Mouse (Mus musculus): ENCODE data around the gene Klhl3. TPM values are rescaled to one million over a fixed set of nuclear protein-coding genes. Genes with fewer than 3 reads are reported as not detected.
A peak's percentile ranks its signal among the peaks of the same experiment; 100 is the strongest.
"Not testable (repeated sequence)": the region's sequence is repeated elsewhere in the genome, so short reads cannot be mapped to it uniquely, and the experiment has no call there.

Klhl3 gene
- polyA plus RNA-seq, 1 experiment from 2014 or later = 1.8 TPM

GRCm38 (mm10) chr13:58149629-58150028 is 36.2 kb upstream of the Klhl3 start:
- 76% methylated on average over 3 of the region's 3 CpGs for WGBS
- Histone ChIP-seq H3K27me3 (ENCODE audit: control insufficient read depth, insufficient read depth, low read length) (no peaks in the 10 kb centered on the region), H3K4me2 (ENCODE audit: low read depth, low read length) (no peak overlapping the region), H3K36me3 (replicated peaks; ENCODE audit: control insufficient read depth, insufficient read depth, low read depth, low read length) (no peaks in the 10 kb centered on the region), H3K4me3 (ENCODE audit: low read depth, low read length) (no peak overlapping the region), H3K27ac (replicated peaks; ENCODE audit: low read depth, low read length) (no peak overlapping the region), H3K9ac (replicated peaks; ENCODE audit: low read length) (no peak overlapping the region), H3K4me1 (ENCODE audit: control insufficient read depth, insufficient read depth, low read length) (no peaks in the 10 kb centered on the region), H3K9me3 (replicated peaks; ENCODE audit: control insufficient read depth, low read length) (no peaks in the 10 kb centered on the region)
- DNase-seq (ENCODE audit: low spot score) = no peak
- no peak for ATAC-seq (replicated peaks; ENCODE audit: insufficient number of reproducible peaks, low FRiP score, low TSS enrichment, low read depth)

- 39% methylated on average over 5 of the region's 5 CpGs for WGBS
- Histone ChIP-seq H3K9me3 (replicated peaks; ENCODE audit: control insufficient read depth, low read length) (no peaks in the 10 kb centered on the region), H3K27ac (replicated peaks; ENCODE audit: low read depth, low read length) (no peak overlapping the region), H3K27me3 (ENCODE audit: control insufficient read depth, insufficient read depth, low read length) (no peaks in the 10 kb centered on the region), H3K4me2 (ENCODE audit: low read depth, low read length) (peak overlapping the region; percentile 39; the same call in 1 of the 2 replicates), H3K9ac (replicated peaks; ENCODE audit: low read length) (no peak overlapping the region), H3K36me3 (replicated peaks; ENCODE audit: control insufficient read depth, insufficient read depth, low read depth, low read length) (no peaks in the 10 kb centered on the region), H3K4me1 (ENCODE audit: control insufficient read depth, insufficient read depth, low read length) (no peaks in the 10 kb centered on the region), H3K4me3 (ENCODE audit: low read depth, low read length) (no peak overlapping the region; the same call in 1 of the 2 replicates)
- ATAC-seq (replicated peaks; ENCODE audit: insufficient number of reproducible peaks, low FRiP score, low TSS enrichment, low read depth) (0 out of 2 replicates have a peak, but pooled peaks have one; percentile 59), DNase-seq (ENCODE audit: low spot score) (peak; percentile 65)
Measured at GRCm38 (mm10) chr13:58149033-58149558, 35.7 kb upstream of the Klhl3 start.

GRCm38 (mm10) chr13:58148256-58148831 is 35.0 kb upstream of the Klhl3 start:
- Histone ChIP-seq H3K9ac (replicated peaks; ENCODE audit: low read length) (no peak overlapping the region), H3K36me3 (replicated peaks; ENCODE audit: control insufficient read depth, insufficient read depth, low read depth, low read length) (no peaks in the 10 kb centered on the region), H3K9me3 (replicated peaks; ENCODE audit: control insufficient read depth, low read length) (no peaks in the 10 kb centered on the region), H3K4me3 (ENCODE audit: low read depth, low read length) (peak overlapping the region; percentile 18), H3K27ac (replicated peaks; ENCODE audit: low read depth, low read length) (no peak overlapping the region), H3K27me3 (ENCODE audit: control insufficient read depth, insufficient read depth, low read length) (no peaks in the 10 kb centered on the region), H3K4me2 (ENCODE audit: low read depth, low read length) (peak overlapping the region; percentile 39), H3K4me1 (ENCODE audit: control insufficient read depth, insufficient read depth, low read length) (no peaks in the 10 kb centered on the region)
- ATAC-seq (replicated peaks; ENCODE audit: insufficient number of reproducible peaks, low FRiP score, low TSS enrichment, low read depth) = peak; percentile 85
- peak; percentile 90 for DNase-seq (ENCODE audit: low spot score)
- under 1% methylated on average over 17 of the region's 17 CpGs for WGBS

- H3K4me3 ChIP-seq (ENCODE audit: low read depth, low read length) = no peak overlapping the region
- DNase-seq (ENCODE audit: low spot score) = no peak
- WGBS = 74% methylated on average over 1 of the region's 1 CpGs
- ATAC-seq (replicated peaks; ENCODE audit: insufficient number of reproducible peaks, low FRiP score, low TSS enrichment, low read depth) = no peak
- H3K36me3 ChIP-seq (replicated peaks; ENCODE audit: control insufficient read depth, insufficient read depth, low read depth, low read length) = no peaks in the 10 kb centered on the region
- H3K9ac ChIP-seq (replicated peaks; ENCODE audit: low read length) = no peak overlapping the region
- no peak overlapping the region for H3K27ac ChIP-seq (replicated peaks; ENCODE audit: low read depth, low read length)
- H3K9me3 ChIP-seq (replicated peaks; ENCODE audit: control insufficient read depth, low read length) = no peaks in the 10 kb centered on the region
- H3K4me1 ChIP-seq (ENCODE audit: control insufficient read depth, insufficient read depth, low read length) = no peaks in the 10 kb centered on the region
- no peaks in the 10 kb centered on the region for H3K27me3 ChIP-seq (ENCODE audit: control insufficient read depth, insufficient read depth, low read length)
- H3K4me2 ChIP-seq (ENCODE audit: low read depth, low read length) = no peak overlapping the region
Measured at GRCm38 (mm10) chr13:58147760-58148159, 34.4 kb upstream of the Klhl3 start.

GRCm38 (mm10) chr13:58146603-58147002 is 33.2 kb upstream of the Klhl3 start:
- H3K4me2 ChIP-seq (ENCODE audit: low read depth, low read length); H3K4me1 ChIP-seq (ENCODE audit: control insufficient read depth, insufficient read depth, low read length); H3K4me3 ChIP-seq (ENCODE audit: low read depth, low read length); DNase-seq (ENCODE audit: low spot score); H3K36me3 ChIP-seq (replicated peaks; ENCODE audit: control insufficient read depth, insufficient read depth, low read depth, low read length); H3K9ac ChIP-seq (replicated peaks; ENCODE audit: low read length); ATAC-seq (replicated peaks; ENCODE audit: insufficient number of reproducible peaks, low FRiP score, low TSS enrichment, low read depth); H3K9me3 ChIP-seq (replicated peaks; ENCODE audit: control insufficient read depth, low read length); H3K27ac ChIP-seq (replicated peaks; ENCODE audit: low read depth, low read length); H3K27me3 ChIP-seq (ENCODE audit: control insufficient read depth, insufficient read depth, low read length): not testable (repeated sequence)
- WGBS = 96% methylated on average over 8 of the region's 8 CpGs

- Histone ChIP-seq H3K9ac (replicated peaks; ENCODE audit: low read length) (no peak overlapping the region), H3K36me3 (replicated peaks; ENCODE audit: control insufficient read depth, insufficient read depth, low read depth, low read length) (no peaks in the 10 kb centered on the region), H3K9me3 (replicated peaks; ENCODE audit: control insufficient read depth, low read length) (no peaks in the 10 kb centered on the region), H3K4me2 (ENCODE audit: low read depth, low read length) (no peak overlapping the region), H3K4me3 (ENCODE audit: low read depth, low read length) (no peak overlapping the region), H3K27ac (replicated peaks; ENCODE audit: low read depth, low read length) (no peak overlapping the region), H3K4me1 (ENCODE audit: control insufficient read depth, insufficient read depth, low read length) (no peaks in the 10 kb centered on the region), H3K27me3 (ENCODE audit: control insufficient read depth, insufficient read depth, low read length) (no peaks in the 10 kb centered on the region)
- ATAC-seq (replicated peaks; ENCODE audit: insufficient number of reproducible peaks, low FRiP score, low TSS enrichment, low read depth) (no peak), DNase-seq (ENCODE audit: low spot score) (no peak)
- 43% methylated on average over 3 of the region's 3 CpGs for WGBS
Measured at GRCm38 (mm10) chr13:58131692-58132091, 18.3 kb upstream of the Klhl3 start.

- H3K9ac ChIP-seq (replicated peaks; ENCODE audit: low read length) = peak overlapping the region; percentile 100
- DNase-seq (ENCODE audit: low spot score) (no peak), ATAC-seq (replicated peaks; ENCODE audit: insufficient number of reproducible peaks, low FRiP score, low TSS enrichment, low read depth) (no peak)
- H3K4me1 ChIP-seq (ENCODE audit: control insufficient read depth, insufficient read depth, low read length) = no peaks in the 10 kb centered on the region
- H3K27me3 ChIP-seq (ENCODE audit: control insufficient read depth, insufficient read depth, low read length) = no peaks in the 10 kb centered on the region
- H3K36me3 ChIP-seq (replicated peaks; ENCODE audit: control insufficient read depth, insufficient read depth, low read depth, low read length) = no peaks in the 10 kb centered on the region
- H3K4me3 ChIP-seq (ENCODE audit: low read depth, low read length) = peak overlapping the region; percentile 99
- 32% methylated on average over 4 of the region's 4 CpGs for WGBS
- H3K27ac ChIP-seq (replicated peaks; ENCODE audit: low read depth, low read length) = peak overlapping the region; percentile 98
- H3K4me2 ChIP-seq (ENCODE audit: low read depth, low read length) = peak overlapping the region; percentile 75
- no peaks in the 10 kb centered on the region for H3K9me3 ChIP-seq (replicated peaks; ENCODE audit: control insufficient read depth, low read length)
Measured at GRCm38 (mm10) chr13:58129687-58130246, 16.4 kb upstream of the Klhl3 start.

Data from embryonic facial prominence, embryonic 11.5 days (tissue).